Mouse (Mus musculus) neutrophil, adult 5-6 weeks (primary cell): ENCODE measurements at regions not wholly inside any gene's neighbourhood (a gene's known extent, or its start where the extent isn't known, plus 50 kb on each side); places are given as distances from the start of the nearest gene placed in this dataset.
A peak's percentile ranks its signal among the peaks of the same experiment; 100 is the strongest.

Source experiments
- ATAC-seq: fragments of 151-379, 151-347 bp; 2 replicates; pipeline ENCODE4 v1.8.0; 2017; ENCODE audit warnings: mild to moderate bottlenecking, moderate TSS enrichment; ENCODE audit not compliant: insufficient number of reproducible peaks, poor library complexity, low FRiP score, severe bottlenecking; ENCODE audit errors: extremely low read depth

DNA sequence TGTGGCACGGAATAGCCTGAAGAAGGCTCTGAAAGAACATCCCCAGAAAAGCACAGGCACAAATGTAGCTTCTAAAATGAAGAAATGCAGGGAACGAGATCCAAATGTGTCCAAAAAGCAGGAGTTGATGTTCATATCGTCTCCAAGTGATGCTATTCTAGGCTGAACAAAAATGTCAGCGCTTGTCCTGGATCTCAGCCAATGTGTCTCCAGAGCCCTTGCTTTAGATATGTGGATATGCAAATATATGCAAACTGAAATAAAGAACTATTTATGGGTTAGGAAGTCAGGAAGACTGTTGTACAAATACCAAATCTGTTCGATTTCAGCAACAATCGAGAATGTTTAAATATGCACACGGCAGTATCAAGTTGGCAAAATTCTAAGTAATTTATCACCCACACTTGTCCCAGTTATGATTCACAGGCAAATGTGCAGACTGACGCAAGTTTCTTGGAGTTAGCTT is 320.4 kb downstream of the Synb start:
- ATAC-seq = no peak

DNA sequence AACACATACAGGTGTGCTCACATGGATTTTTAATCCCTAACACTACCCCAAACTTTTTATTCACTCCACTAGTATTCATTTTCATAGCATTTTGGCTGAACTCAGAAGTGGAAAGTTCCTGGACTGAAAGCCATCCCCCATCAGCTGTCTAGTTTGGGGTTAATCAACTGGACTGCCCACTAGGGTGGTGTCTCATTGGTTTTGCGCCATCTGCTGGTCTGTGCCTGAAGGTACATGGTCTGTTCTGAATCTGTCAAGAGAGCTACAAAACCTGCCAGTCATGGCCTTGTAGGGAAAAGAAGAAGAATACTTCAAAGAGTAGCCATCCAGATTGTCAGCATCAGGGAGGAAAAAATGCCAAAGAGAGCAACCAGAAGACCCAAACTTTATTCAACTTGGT is 327.3 kb downstream of the Synb start:
- ATAC-seq = peak; percentile 64; the same call in 1 of the 2 replicates

DNA sequence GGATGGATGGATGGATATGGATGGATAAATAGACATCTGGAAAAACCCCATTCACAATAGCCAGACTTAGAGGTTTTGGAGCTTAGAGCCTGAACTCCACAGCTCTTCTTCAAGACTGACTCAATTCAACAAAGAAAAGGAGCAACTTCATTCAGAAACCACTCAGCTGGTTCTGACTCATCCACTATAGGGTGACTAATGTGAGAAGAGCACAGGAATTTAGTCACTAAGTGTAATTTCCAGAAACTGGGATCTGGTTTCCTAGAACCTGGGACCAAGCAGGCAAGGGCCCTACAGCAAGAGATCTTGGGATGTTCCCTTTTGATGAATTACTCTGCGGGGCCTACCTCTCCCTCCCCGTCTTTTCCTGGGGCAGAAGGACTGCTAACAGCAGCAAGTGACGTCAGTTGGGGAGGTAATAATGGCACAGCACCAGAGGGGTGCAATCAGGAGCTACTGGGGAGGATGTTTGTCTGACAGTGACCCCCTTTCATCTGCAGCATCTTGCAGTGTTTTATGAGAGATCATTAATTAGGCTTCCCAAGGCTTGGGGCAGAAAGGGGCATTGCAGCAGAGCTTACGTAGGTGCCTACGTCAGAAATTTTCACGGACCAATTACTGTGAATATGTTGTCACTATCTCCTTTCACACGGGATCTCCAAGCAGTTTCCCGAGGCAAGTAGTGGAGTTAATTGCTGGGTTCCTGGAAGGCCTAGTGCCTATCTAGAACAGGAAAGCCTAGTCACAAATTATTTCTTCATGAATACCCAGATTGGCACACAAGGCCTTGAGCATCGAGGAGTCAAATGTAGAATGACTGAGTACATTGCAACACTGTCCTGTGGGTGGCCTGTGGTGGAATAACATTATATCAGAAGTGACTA is 339.3 kb downstream of the Synb start:
- ATAC-seq = no peak

DNA sequence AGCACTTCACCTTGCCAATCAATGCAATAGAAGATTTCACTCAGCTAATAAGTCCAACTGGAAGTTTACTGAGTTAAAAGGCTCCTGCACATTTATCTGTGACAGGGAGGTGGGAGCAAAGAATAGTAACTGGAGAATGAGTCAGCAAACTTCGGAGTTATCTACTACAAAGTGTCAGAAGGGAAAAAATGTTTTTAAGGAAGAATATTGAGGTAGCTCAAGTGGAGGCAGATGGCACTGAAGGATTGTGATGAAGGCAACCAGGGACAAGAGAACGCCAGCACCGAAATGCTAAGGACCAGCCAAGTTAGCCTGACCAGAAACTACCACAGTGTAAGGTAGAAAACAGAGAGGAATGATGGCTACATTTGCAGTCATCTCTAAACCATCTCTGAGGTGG is 348.2 kb downstream of the Synb start:
- no peak for ATAC-seq

DNA sequence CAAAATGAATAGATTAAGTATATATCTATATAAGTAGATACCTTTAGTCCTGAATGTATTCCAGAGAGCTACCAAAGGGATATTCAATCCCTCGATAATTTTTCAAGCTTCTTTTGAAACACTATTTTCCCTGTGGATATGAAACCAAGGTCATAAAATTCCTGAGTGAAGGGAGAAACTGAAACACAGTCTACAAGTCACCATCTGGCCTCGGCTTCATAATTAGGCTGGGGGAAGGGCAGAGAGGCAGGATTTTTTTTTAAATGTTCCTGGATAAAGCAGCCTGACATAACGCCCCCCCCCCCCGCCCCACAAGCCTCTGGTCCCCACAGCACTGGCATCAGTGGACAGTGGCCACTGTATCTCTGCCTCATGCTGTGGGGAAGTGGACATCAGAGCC is 348.7 kb downstream of the Synb start:
- no peak for ATAC-seq

- no peak for ATAC-seq
Observed at GRCm38 (mm10) chr14:68941759-68942158, 352.3 kb downstream of the Synb start.

DNA sequence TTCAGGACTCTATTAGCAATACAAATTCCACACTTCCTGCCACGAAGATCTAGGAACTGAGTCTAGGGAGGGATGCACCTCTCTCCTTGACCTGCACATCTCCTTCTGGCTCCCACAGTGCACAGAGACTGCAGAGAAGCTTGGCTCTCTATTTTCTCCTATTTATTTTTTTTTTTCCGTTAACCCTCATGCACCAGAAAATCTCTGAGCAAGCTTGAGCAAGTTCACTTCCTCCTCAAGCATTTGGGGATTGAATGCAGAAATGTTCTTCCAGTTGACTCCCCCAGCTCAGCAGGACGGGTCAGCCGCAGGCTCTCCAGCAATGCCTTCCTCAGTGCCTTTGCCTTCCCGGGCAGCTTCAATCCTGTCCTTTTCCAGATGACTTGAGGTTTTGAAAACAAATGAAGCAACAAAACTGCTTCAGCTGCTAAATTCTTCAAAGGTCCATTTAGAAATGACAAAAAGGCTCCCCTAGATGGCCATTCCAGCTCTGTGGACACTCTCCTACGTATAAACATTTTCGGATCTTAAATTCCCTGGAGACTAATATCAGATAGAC is 352.9 kb downstream of the Synb start:
- ATAC-seq = no peak

DNA sequence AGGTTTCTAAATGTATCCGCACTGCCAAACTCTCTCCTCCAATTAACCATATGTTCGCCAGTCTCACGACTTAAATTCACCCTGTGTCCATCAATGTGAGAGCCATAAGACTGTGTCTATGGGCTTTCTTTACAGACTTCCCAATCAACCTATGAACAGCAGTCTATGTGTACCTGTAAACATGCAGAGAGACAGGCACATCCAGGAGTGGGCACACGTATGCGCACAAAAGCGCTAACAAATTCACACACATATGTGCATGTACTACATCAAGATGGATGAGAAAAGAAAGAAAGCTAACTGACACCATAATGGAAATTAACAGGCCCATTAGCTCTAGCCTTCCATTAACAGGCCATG is 358.8 kb downstream of the Synb start:
- no peak for ATAC-seq

GRCm38 (mm10) chr14:68934611-68935302 is 359.3 kb downstream of the Synb start:
- no peak for ATAC-seq

DNA sequence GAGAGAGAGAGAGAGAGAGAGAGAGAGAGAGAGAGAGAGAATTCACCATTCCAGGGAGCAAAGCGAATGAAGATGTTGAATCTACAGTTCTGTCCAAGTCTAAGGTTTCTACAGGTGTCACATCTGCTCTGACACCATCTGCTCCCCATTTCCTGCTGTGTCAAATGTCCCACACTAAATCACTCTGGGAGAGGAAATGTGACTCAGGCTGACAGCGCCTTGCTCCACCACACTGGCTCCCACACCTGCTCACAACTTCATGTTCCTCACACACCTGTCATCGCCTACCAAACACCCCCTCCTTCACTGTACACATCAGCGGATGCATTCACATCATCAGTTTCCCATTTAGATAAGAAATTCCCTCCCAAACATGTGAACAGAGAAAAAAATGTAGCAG is 366.3 kb downstream of the Synb start:
- ATAC-seq = 0 out of 2 replicates have a peak, but pooled peaks have one; percentile 23

GRCm38 (mm10) chr14:68923054-68923453 is 371.0 kb downstream of the Synb start:
- no peak for ATAC-seq

GRCm38 (mm10) chr14:68922035-68922434 is 372.1 kb downstream of the Synb start:
- ATAC-seq = peak; percentile 32; the same call in 1 of the 2 replicates

- peak; percentile 98 for ATAC-seq
Observed at GRCm38 (mm10) chr14:68918526-68919045, 375.5 kb downstream of the Synb start.

- no peak for ATAC-seq
Observed at GRCm38 (mm10) chr14:68899921-68900320, 394.2 kb downstream of the Synb start.

DNA sequence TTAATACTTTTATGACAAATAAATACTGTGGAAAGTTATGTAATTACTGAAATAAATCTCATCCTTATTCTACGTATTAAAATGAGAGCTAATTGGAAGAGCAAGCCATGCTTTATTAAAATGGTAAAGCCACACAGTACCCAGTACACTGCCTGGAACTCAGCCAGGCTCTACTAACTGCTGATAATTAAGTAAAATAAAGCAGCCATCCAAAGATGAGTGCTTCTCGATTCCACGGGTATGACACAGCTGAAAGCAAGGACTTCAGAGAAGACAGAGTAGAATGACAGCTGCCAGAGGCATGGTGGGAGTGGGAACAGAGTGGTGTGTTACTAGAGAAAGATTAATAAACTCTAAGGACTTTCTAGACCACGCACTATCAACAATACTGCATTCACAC is 416.9 kb downstream of the Synb start:
- ATAC-seq = no peak

DNA sequence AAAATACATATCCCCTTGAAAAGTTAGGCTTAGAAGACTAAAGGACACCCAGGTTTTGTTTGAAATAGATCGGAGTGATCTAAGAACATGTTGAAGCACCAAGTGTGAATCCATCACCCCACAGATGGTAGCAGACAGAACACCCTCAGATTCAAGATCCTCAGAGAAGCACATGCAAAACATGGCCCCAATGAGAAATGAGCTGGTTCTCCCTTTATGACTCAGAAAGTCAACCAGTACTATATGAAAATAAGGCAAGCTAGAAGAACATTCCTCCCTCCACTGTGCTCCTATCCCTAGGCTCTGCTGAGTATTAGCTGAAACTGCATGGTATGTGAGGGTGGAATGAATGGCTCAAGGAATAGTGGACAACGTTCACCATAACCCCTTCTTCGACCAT is 433.0 kb downstream of the Synb start:
- ATAC-seq = no peak

GRCm38 (mm10) chr14:68857948-68858347 is 436.2 kb downstream of the Synb start:
- ATAC-seq = no peak

GRCm38 (mm10) chr14:68848506-68848905 is 445.6 kb downstream of the Synb start:
- ATAC-seq = no peak

- no peak for ATAC-seq
Observed at GRCm38 (mm10) chr14:68847609-68848008, 446.5 kb downstream of the Synb start.

GRCm38 (mm10) chr14:68820241-68820640 is 473.9 kb downstream of the Synb start:
- ATAC-seq = no peak
